Mouse (Mus musculus): Measurements from ENCODE around the gene Ifi47.
"Not testable (repeated sequence)": the region's sequence is repeated elsewhere in the genome, so short reads cannot be mapped to it uniquely, and the experiment has no call there.

DNA sequence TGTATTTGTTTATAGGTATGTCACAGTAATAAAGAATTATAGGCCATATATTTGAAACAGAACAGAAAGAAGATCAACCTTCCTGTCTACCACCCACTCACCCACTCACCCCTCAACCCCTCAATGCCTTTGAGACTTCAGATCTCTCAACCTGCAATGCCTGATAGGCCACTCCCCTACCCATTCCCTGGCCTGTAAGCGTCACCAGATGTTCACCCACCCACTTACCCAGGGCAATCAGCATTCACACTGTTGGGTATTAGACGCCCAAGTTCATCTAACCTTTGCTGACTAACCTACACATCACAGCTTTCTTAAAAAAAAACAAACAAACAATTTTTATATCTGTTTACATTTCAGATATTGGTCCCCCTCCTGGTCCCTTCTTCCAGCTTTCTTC is 14.5 kb upstream of the Ifi47 start:
- TF ChIP-seq POLR2A (IDR thresholded peaks at IDR 0.05; ENCODE audit: low read depth, low read length); CTCF (conservative IDR thresholded peaks at IDR 0.05; ENCODE audit: insufficient read depth, insufficient read length, low read depth, low read length): not testable (repeated sequence)

Measured in kidney, adult 2 months (tissue).